Mouse (Mus musculus) MEL (cell line): ENCODE results near the gene Galns. TPM values are rescaled to one million over a fixed set of nuclear protein-coding genes. Genes with fewer than 3 reads are reported as not detected.

Experiments
- DNase-seq: peaks from one replicate; pipeline ENCODE4 v3.0.0; 2011; ENCODE audit warnings: low read depth, low spot score
- H3K27ac ChIP-seq: 2 replicates; pipeline ENCODE4 v1.5.1; 2012; ENCODE audit warnings: low read depth, mild to moderate bottlenecking, control low read depth, low read length, moderate library complexity; ENCODE audit not compliant: control insufficient read depth
- H3K27me3 ChIP-seq, 2 experiments: fragments of 150-350 bp in 1 of 2; sonication (generic) in 1 of 2; 2 replicates each; pipeline ENCODE4 v1.6.1; 2012; ENCODE audit warnings: low read length in 2 of 2, mild to moderate bottlenecking in 2 of 2, improper control_type of control experiment in 1 of 2, moderate library complexity in 1 of 2; ENCODE audit not compliant: insufficient read depth in 2 of 2, control insufficient read depth in 1 of 2
- H3K36me3 ChIP-seq, 2 experiments: 2 replicates each; pipeline ENCODE4 v1.6.1; 2012 to 2014; ENCODE audit warnings: low read length in 2 of 2, improper control_type of control experiment in 1 of 2, inconsistent platforms in 1 of 2, mild to moderate bottlenecking in 1 of 2; ENCODE audit not compliant: insufficient read depth in 2 of 2, control insufficient read depth in 1 of 2
- H3K4me1 ChIP-seq, 2 experiments: fragments of 150-350 bp in 1 of 2; sonication (generic) in 1 of 2; 2 replicates each; pipeline ENCODE4 v1.6.1; 2012; ENCODE audit warnings: low read length in 2 of 2, improper control_type of control experiment in 1 of 2, mild to moderate bottlenecking in 1 of 2; ENCODE audit not compliant: insufficient read depth in 2 of 2, control insufficient read depth in 1 of 2
- H3K4me3 ChIP-seq, 2 experiments: fragments of 150-350 bp in 1 of 2; sonication (generic) in 1 of 2; 2 replicates each; pipeline ENCODE4 v1.5.1; 2012; ENCODE audit warnings: low read depth in 2 of 2, low read length in 2 of 2, mild to moderate bottlenecking in 2 of 2, moderate library complexity in 2 of 2, control low read depth in 1 of 2, improper control_type of control experiment in 1 of 2; ENCODE audit not compliant: control insufficient read depth in 1 of 2, insufficient read depth in 1 of 2
- H3K79me2 ChIP-seq: 2 replicates; pipeline ENCODE4 v1.6.1; 2012; ENCODE audit warnings: mild to moderate bottlenecking, low read length, moderate library complexity; ENCODE audit not compliant: control insufficient read depth, poor library complexity, insufficient read depth
- H3K9ac ChIP-seq: 2 replicates; pipeline ENCODE4 v1.6.1; 2012; ENCODE audit warnings: low read depth, mild to moderate bottlenecking, control low read depth, low read length, moderate library complexity; ENCODE audit not compliant: control insufficient read depth, poor library complexity, severe bottlenecking
- H3K9me3 ChIP-seq: fragments of 150-350 bp; sonication (generic); replicated peaks from 2 replicates; pipeline ENCODE4 v1.6.1; 2012; ENCODE audit warnings: mild to moderate bottlenecking, low read length, improper control_type of control experiment, moderate library complexity; ENCODE audit not compliant: insufficient read depth
- BHLHE40 ChIP-seq: IDR thresholded peaks from 2 replicates; pipeline ENCODE4 v1.6.1; 2012; ENCODE audit warnings: low read depth, mild to moderate bottlenecking, inconsistent platforms, low read length, improper control_type of control experiment, borderline replicate concordance
- CHD1 ChIP-seq: IDR thresholded peaks from 2 replicates; pipeline ENCODE4 v1.6.1; 2012; ENCODE audit warnings: low read depth, mild to moderate bottlenecking, inconsistent platforms, low read length, improper control_type of control experiment
- CHD2 ChIP-seq: IDR thresholded peaks from 2 replicates; pipeline ENCODE4 v1.6.1; 2011; ENCODE audit warnings: low read length, improper control_type of control experiment
- CTCF ChIP-seq, 3 experiments: IDR thresholded peaks in 2 of 3; conservative IDR thresholded peaks in 1 of 3; 2 replicates each; pipeline ENCODE4 v1.5.1; 2011 to 2012; ENCODE audit warnings: low read length in 3 of 3, low read depth in 2 of 3, mild to moderate bottlenecking in 2 of 3, improper control_type of control experiment in 1 of 3, inconsistent platforms in 1 of 3, mixed read lengths in 1 of 3, moderate library complexity in 1 of 3; ENCODE audit not compliant: control insufficient read depth in 1 of 3, insufficient read depth in 1 of 3, poor library complexity in 1 of 3, severe bottlenecking in 1 of 3
- E2F4 ChIP-seq: IDR thresholded peaks from 2 replicates; pipeline ENCODE4 v1.6.1; 2011; ENCODE audit warnings: low read depth, low read length, improper control_type of control experiment, borderline replicate concordance
- ETS1 ChIP-seq: IDR thresholded peaks from 2 replicates; pipeline ENCODE4 v1.6.1; 2012; ENCODE audit warnings: low read depth, mild to moderate bottlenecking, inconsistent platforms, low read length, improper control_type of control experiment, moderate library complexity
- JUND ChIP-seq: IDR thresholded peaks from 2 replicates; pipeline ENCODE4 v1.6.1; 2011; ENCODE audit warnings: low read depth, mild to moderate bottlenecking, improper control_type of control experiment, low read length
- KAT2A ChIP-seq: conservative IDR thresholded peaks from 2 replicates; pipeline ENCODE4 v1.6.1; 2012; ENCODE audit warnings: low read depth, low read length, improper control_type of control experiment, inconsistent platforms
- MAFK ChIP-seq: IDR thresholded peaks from 2 replicates; pipeline ENCODE4 v1.6.1; 2011; ENCODE audit warnings: low read depth, mild to moderate bottlenecking, low read length, improper control_type of control experiment, borderline replicate concordance
- MAX ChIP-seq: IDR thresholded peaks from 2 replicates; pipeline ENCODE4 v1.6.1; 2011; ENCODE audit warnings: low read length, improper control_type of control experiment
- MEF2A ChIP-seq: IDR thresholded peaks from 2 replicates; pipeline ENCODE4 v1.6.1; 2014; ENCODE audit warnings: low read depth, mild to moderate bottlenecking, inconsistent platforms, low read length, improper control_type of control experiment; ENCODE audit not compliant: poor library complexity, insufficient replicate concordance, severe bottlenecking; ENCODE audit errors: extremely low read depth
- MXI1 ChIP-seq: IDR thresholded peaks from 2 replicates; pipeline ENCODE4 v1.6.1; 2011; ENCODE audit warnings: mild to moderate bottlenecking, low read depth, low read length, improper control_type of control experiment
- MYB ChIP-seq: IDR thresholded peaks from 2 replicates; pipeline ENCODE4 v1.6.1; 2011; ENCODE audit warnings: mild to moderate bottlenecking, low read depth, low read length, improper control_type of control experiment
- NELFE ChIP-seq: IDR thresholded peaks from 2 replicates; pipeline ENCODE4 v1.6.1; 2011; ENCODE audit warnings: low read depth, low read length, improper control_type of control experiment
- POLR2AphosphoS2 ChIP-seq: IDR thresholded peaks from 2 replicates; pipeline ENCODE4 v1.6.1; 2011; ENCODE audit warnings: low read length, improper control_type of control experiment
- POLR2AphosphoS5 ChIP-seq: IDR thresholded peaks from 2 replicates; pipeline ENCODE4 v1.6.1; 2012; ENCODE audit warnings: low read depth, borderline replicate concordance, mild to moderate bottlenecking, inconsistent platforms, low read length, moderate library complexity, mixed read lengths
- SIN3A ChIP-seq: IDR thresholded peaks from 2 replicates; pipeline ENCODE4 v1.6.1; 2012; ENCODE audit warnings: low read length, improper control_type of control experiment, inconsistent platforms
- TBP ChIP-seq: IDR thresholded peaks from 2 replicates; pipeline ENCODE4 v1.8.0; 2011; ENCODE audit warnings: low read depth, low read length, improper control_type of control experiment
- UBTF ChIP-seq: IDR thresholded peaks from 2 replicates; pipeline ENCODE4 v1.6.1; 2012; ENCODE audit warnings: low read depth, mild to moderate bottlenecking, inconsistent platforms, low read length, improper control_type of control experiment, moderate library complexity, borderline replicate concordance; ENCODE audit not compliant: insufficient read depth
- USF1 ChIP-seq: IDR thresholded peaks from 2 replicates; pipeline ENCODE4 v1.6.1; 2014; ENCODE audit warnings: low read depth, mild to moderate bottlenecking, inconsistent platforms, low read length, improper control_type of control experiment, moderate library complexity
- USF2 ChIP-seq, 2 experiments: IDR thresholded peaks; 2 replicates each; pipeline ENCODE4 v1.6.1; 2011 to 2012; ENCODE audit warnings: improper control_type of control experiment in 2 of 2, low read length in 2 of 2, borderline replicate concordance in 1 of 2, inconsistent platforms in 1 of 2, low read depth in 1 of 2, mild to moderate bottlenecking in 1 of 2; ENCODE audit not compliant: insufficient read depth in 1 of 2
- ZC3H11A ChIP-seq: IDR thresholded peaks from 2 replicates; pipeline ENCODE4 v1.6.1; 2012; ENCODE audit warnings: low read depth, mild to moderate bottlenecking, inconsistent platforms, low read length, improper control_type of control experiment
- ZKSCAN1 ChIP-seq: IDR thresholded peaks from 2 replicates; pipeline ENCODE4 v1.6.1; 2012; ENCODE audit warnings: low read depth, mild to moderate bottlenecking, inconsistent platforms, low read length, improper control_type of control experiment, moderate library complexity
- ZMIZ1 ChIP-seq: IDR thresholded peaks from 2 replicates; pipeline ENCODE4 v1.6.1; 2012; ENCODE audit warnings: low read depth, mild to moderate bottlenecking, inconsistent platforms, low read length, improper control_type of control experiment, moderate library complexity
- ZNF384 ChIP-seq: IDR thresholded peaks from 2 replicates; pipeline ENCODE4 v1.6.1; 2012; ENCODE audit warnings: low read depth, mild to moderate bottlenecking, inconsistent platforms, low read length, improper control_type of control experiment
- polyA plus RNA-seq, 2 experiments: library from polyadenylated mRNA; stranded (reverse) in 1 of 2; unstranded in 1 of 2; fragments of >175 nt in 1 of 2; fragments of >200 nt in 1 of 2; gene quantifications; 2 replicates each; pipeline versions ENCODE4 v1.2.1 to v1.2.4; 2012; ENCODE audit warnings: low replicate concordance in 2 of 2, low read depth in 1 of 2; ENCODE audit not compliant: insufficient read length in 2 of 2, insufficient read depth in 1 of 2, missing spikeins in 1 of 2
- total RNA-seq: library from RNA; depleted of rRNA; stranded (reverse); fragments of 300-350 nt; gene quantifications from 2 replicates; pipeline ENCODE4 v1.2.3, GENCODE M21; 2012

Gene Galns
- total and polyA plus RNA-seq, 3 experiments = 1.7 to 3.0 TPM; not detected in 1

DNA sequence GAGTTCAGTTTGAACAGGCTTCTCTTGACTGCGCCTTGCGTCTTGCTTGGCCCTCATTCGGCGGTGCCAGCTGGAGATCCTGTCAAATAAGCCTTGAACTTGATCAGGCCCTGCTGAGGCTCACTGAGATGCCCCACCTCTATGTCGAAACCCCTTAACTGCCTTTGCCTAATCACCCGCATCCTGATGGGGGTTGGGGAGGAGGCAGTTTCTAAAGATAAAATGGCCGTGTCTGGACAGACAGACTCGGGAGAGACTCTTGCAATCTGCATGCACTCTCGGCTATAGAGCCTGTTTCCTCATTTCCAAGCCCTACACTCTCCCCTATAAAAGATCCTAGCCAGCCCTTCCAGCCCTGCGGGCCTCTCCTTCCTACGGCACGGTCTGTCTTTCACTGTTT is 18.0 kb downstream of the Galns start:
- no peak for TF ChIP-seq ETS1
- TF ChIP-seq CHD1 = no peak
- TF ChIP-seq ZNF384 = no peak
- no peak for TF ChIP-seq USF2 (IDR thresholded peaks at IDR 0.05; ENCODE audit: borderline replicate concordance in 1 of 2, insufficient read depth in 1 of 2, low read depth in 1 of 2, low read length in 2 of 2)
- no peak for TF ChIP-seq JUND
- TF ChIP-seq BHLHE40 = no peak
- TF ChIP-seq E2F4 = no peak
- TF ChIP-seq TBP = no peak
- TF ChIP-seq MAFK = no peak
- no peak for TF ChIP-seq NELFE
- Histone ChIP-seq H3K27me3 (no peaks in the 10 kb centered on the region), H3K9me3 (no peaks in the 10 kb centered on the region), H3K4me1 (no peaks in the 10 kb centered on the region), H3K27ac (no peak overlapping the region), H3K9ac (no peak overlapping the region), H3K4me3 (no peak overlapping the region), H3K79me2 (no peaks in the 10 kb centered on the region), H3K36me3 (no peaks in the 10 kb centered on the region)
- no peak for DNase-seq

GRCm38 (mm10) chr8:122586749-122587148 is 24.5 kb downstream of the Galns start:
- Histone ChIP-seq H3K9ac (no peak overlapping the region), H3K79me2 (no peaks in the 10 kb centered on the region), H3K4me1 (no peaks in the 10 kb centered on the region), H3K27ac (no peak overlapping the region), H3K4me3 (no peak overlapping the region), H3K36me3 (no peaks in the 10 kb centered on the region), H3K27me3 (no peaks in the 10 kb centered on the region), H3K9me3 (no peaks in the 10 kb centered on the region)
- TF ChIP-seq ZMIZ1 = no peak
- TF ChIP-seq MEF2A = no peak
- no peak for TF ChIP-seq JUND
- no peak for TF ChIP-seq ZKSCAN1
- no peak for TF ChIP-seq UBTF
- TF ChIP-seq MYB = no peak
- no peak for TF ChIP-seq NELFE
- TF ChIP-seq CTCF (IDR thresholded peaks at IDR 0.05 in 2 of 3, conservative IDR thresholded peaks at IDR 0.05 in 1 of 3; ENCODE audit: control insufficient read depth in 1 of 3, insufficient read depth in 1 of 3, low read depth in 2 of 3, low read length in 3 of 3, poor library complexity in 1 of 3, severe bottlenecking in 1 of 3) = no peak
- no peak for TF ChIP-seq MXI1
- TF ChIP-seq USF1 = no peak
- TF ChIP-seq CHD2 = no peak
- no peak for TF ChIP-seq MAX
- no peak for TF ChIP-seq SIN3A
- TF ChIP-seq ETS1 = no peak
- TF ChIP-seq POLR2AphosphoS5 = no peak
- no peak for TF ChIP-seq KAT2A
- no peak for TF ChIP-seq ZC3H11A
- TF ChIP-seq POLR2AphosphoS2 = no peak
- no peak for DNase-seq
